Mouse (Mus musculus): ENCODE data around the gene Dars2. TPM values are rescaled to one million over a fixed set of nuclear protein-coding genes. Genes with fewer than 3 reads are reported as not detected.
A peak's percentile ranks its signal among the peaks of the same experiment; 100 is the strongest.

Gene Dars2
- polyA plus RNA-seq (2014; fragmentation: Nextera tagmentation; extraction: Ambion mirVana) = 55.0 and 57.7 TPM in 2 replicates

DNA sequence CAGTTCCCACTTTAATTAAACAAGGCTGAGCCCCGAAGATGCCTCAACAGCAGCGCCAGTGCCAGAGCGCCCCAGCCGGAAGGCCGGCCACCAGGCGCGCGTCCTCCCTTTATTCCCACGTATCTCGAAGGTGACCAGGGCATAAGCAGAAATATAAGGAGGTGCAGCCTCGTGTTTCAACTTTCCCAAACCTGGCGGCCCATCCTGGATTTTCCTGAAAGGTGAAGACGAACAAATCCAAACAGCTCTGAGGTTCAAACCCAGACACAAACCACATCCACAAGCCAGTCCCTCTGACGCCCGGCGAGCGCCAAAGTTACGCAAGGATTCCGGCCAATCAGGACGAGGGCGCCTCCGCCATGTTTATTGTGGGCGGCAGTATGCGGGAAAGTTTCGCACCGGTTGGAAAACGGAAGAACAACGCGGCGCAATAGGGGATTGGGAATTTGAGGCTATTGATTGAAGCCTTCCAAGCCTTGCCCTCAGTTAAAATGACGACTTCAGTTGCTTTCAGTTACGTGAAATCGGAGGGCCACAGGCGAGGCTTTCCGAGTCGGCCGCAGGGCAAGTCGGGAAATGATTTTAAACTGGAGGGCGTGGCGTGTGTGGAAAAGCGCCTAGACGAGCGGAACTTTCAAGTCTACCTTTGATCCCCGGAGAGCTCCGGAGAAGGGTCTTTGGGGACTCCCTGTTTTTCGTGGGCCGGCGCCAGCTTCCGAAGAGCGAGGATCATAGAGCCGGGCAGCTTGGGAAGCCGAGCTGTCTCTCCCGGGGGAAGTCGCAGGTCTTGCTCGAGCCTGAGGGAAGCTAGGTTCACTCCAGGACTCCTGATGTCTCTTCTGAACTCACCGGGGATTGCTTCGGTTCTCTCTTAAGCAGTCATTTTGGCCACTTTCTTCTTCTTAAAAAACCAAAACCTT, at the start of gene Dars2, which contains the start of gene Cenpl:
Dars2 (minus strand) TSS at position 307 of the 920 bp plus-strand sequence.
Cenpl (plus strand) TSS at position 362 of the 920 bp plus-strand sequence.
- Histone ChIP-seq H3K9ac (ENCODE audit: low read length) (peak within 1 kb of the TSS; percentile 82), H3K27me3 (ENCODE audit: control insufficient read depth, insufficient read depth, low read length) (no peaks in the 10 kb centered on the region), H3K36me3 (ENCODE audit: control insufficient read depth, insufficient read depth, low read length) (no peaks in the 10 kb centered on the region), H3K4me1 (replicated peaks; ENCODE audit: control insufficient read depth, insufficient read depth, low read length) (peaks cover 14% of the 10 kb centered on the region), H3K4me2 (ENCODE audit: low read depth, low read length, severe bottlenecking) (peak within 1 kb of the TSS; percentile 69), H3K4me3 (ENCODE audit: low read depth, low read length) (peak within 1 kb of the TSS; percentile 82), H3K9me3 (ENCODE audit: control insufficient read depth, low read length) (no peaks in the 10 kb centered on the region), H3K27ac (ENCODE audit: low read depth, low read length) (peak within 1 kb of the TSS; percentile 62)
- DNase-seq (ENCODE audit: low spot score) (peak; percentile 95), ATAC-seq (replicated peaks; ENCODE audit: low FRiP score) (peak; percentile 97)
- WGBS = under 1% methylated on average over 57 of the region's 57 CpGs

- H3K36me3 ChIP-seq (ENCODE audit: control insufficient read depth, insufficient read depth, low read length) = no peaks in the 10 kb centered on the region
- no peaks in the 10 kb centered on the region for H3K9me3 ChIP-seq (ENCODE audit: control insufficient read depth, low read length)
- ATAC-seq (replicated peaks; ENCODE audit: low FRiP score) = no peak
- no peaks in the 10 kb centered on the region for H3K27me3 ChIP-seq (ENCODE audit: control insufficient read depth, insufficient read depth, low read length)
- no peaks in the 10 kb centered on the region for H3K4me1 ChIP-seq (replicated peaks; ENCODE audit: control insufficient read depth, insufficient read depth, low read length)
- H3K4me2 ChIP-seq (ENCODE audit: low read depth, low read length, severe bottlenecking) = no peak overlapping the region
- no peak overlapping the region for H3K4me3 ChIP-seq (ENCODE audit: low read depth, low read length)
- no peak overlapping the region for H3K27ac ChIP-seq (ENCODE audit: low read depth, low read length)
- no peak overlapping the region for H3K9ac ChIP-seq (ENCODE audit: low read length)
- no peak for DNase-seq (ENCODE audit: low spot score)
Observed at GRCm38 (mm10) chr1:161114591-161114990, 44.1 kb upstream of the Dars2 start.

DNA sequence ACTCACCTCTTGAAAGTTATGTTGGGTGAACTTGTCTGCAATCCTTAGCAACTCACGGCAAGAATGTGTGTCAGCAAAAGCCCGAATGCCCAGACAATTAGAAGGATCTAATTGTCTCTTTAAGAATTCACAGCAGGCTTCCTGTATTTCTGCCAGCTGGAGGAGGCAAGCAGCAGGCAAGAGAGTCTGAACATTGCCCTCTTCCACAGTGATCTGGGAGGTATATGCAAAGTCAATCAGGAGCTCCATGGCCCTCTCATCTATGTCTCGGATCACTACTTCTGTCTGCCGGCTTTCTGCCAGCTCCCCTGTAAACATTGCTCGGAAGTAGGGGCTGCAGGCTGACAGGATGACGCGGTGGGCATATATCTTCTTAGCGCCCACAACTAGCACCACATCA, 38.8 kb upstream of the Dars2 start:
- 92% methylated on average over 8 of the region's 8 CpGs for WGBS
- no peak for ATAC-seq (replicated peaks; ENCODE audit: low FRiP score)
- Histone ChIP-seq H3K4me3 (ENCODE audit: low read depth, low read length) (no peak overlapping the region), H3K9ac (ENCODE audit: low read length) (no peak overlapping the region), H3K36me3 (ENCODE audit: control insufficient read depth, insufficient read depth, low read length) (no peaks in the 10 kb centered on the region), H3K4me2 (ENCODE audit: low read depth, low read length, severe bottlenecking) (no peak overlapping the region), H3K27me3 (ENCODE audit: control insufficient read depth, insufficient read depth, low read length) (no peaks in the 10 kb centered on the region), H3K4me1 (replicated peaks; ENCODE audit: control insufficient read depth, insufficient read depth, low read length) (no peaks in the 10 kb centered on the region), H3K27ac (ENCODE audit: low read depth, low read length) (no peak overlapping the region), H3K9me3 (ENCODE audit: control insufficient read depth, low read length) (no peaks in the 10 kb centered on the region)
- DNase-seq (ENCODE audit: low spot score) = no peak

GRCm38 (mm10) chr1:161103842-161104241, 33.4 kb upstream of the Dars2 start:
- Histone ChIP-seq H3K27ac (ENCODE audit: low read depth, low read length) (no peak overlapping the region), H3K4me2 (ENCODE audit: low read depth, low read length, severe bottlenecking) (no peak overlapping the region), H3K36me3 (ENCODE audit: control insufficient read depth, insufficient read depth, low read length) (no peaks in the 10 kb centered on the region), H3K4me3 (ENCODE audit: low read depth, low read length) (no peak overlapping the region), H3K27me3 (ENCODE audit: control insufficient read depth, insufficient read depth, low read length) (no peaks in the 10 kb centered on the region), H3K9ac (ENCODE audit: low read length) (no peak overlapping the region), H3K4me1 (replicated peaks; ENCODE audit: control insufficient read depth, insufficient read depth, low read length) (no peaks in the 10 kb centered on the region), H3K9me3 (ENCODE audit: control insufficient read depth, low read length) (no peaks in the 10 kb centered on the region)
- ATAC-seq (replicated peaks; ENCODE audit: low FRiP score) = no peak
- WGBS = 81% methylated on average over 1 of the region's 1 CpGs
- DNase-seq (ENCODE audit: low spot score) = no peak

- H3K9ac ChIP-seq (ENCODE audit: low read length) = no peak overlapping the region
- H3K4me2 ChIP-seq (ENCODE audit: low read depth, low read length, severe bottlenecking) = no peak overlapping the region
- H3K4me1 ChIP-seq (replicated peaks; ENCODE audit: control insufficient read depth, insufficient read depth, low read length) = no peaks in the 10 kb centered on the region
- ATAC-seq (replicated peaks; ENCODE audit: low FRiP score) (no peak), DNase-seq (ENCODE audit: low spot score) (no peak)
- H3K9me3 ChIP-seq (ENCODE audit: control insufficient read depth, low read length) = no peaks in the 10 kb centered on the region
- no peak overlapping the region for H3K4me3 ChIP-seq (ENCODE audit: low read depth, low read length)
- H3K36me3 ChIP-seq (ENCODE audit: control insufficient read depth, insufficient read depth, low read length) = no peaks in the 10 kb centered on the region
- WGBS = 92% methylated on average over 4 of the region's 4 CpGs
- no peak overlapping the region for H3K27ac ChIP-seq (ENCODE audit: low read depth, low read length)
- no peaks in the 10 kb centered on the region for H3K27me3 ChIP-seq (ENCODE audit: control insufficient read depth, insufficient read depth, low read length)
Observed at GRCm38 (mm10) chr1:161099721-161100405, 29.4 kb upstream of the Dars2 start.

GRCm38 (mm10) chr1:161077243-161077642, 6.8 kb upstream of the Dars2 start:
- ATAC-seq (replicated peaks; ENCODE audit: low FRiP score) = no peak
- WGBS = 93% methylated on average over 3 of the region's 3 CpGs

DNA sequence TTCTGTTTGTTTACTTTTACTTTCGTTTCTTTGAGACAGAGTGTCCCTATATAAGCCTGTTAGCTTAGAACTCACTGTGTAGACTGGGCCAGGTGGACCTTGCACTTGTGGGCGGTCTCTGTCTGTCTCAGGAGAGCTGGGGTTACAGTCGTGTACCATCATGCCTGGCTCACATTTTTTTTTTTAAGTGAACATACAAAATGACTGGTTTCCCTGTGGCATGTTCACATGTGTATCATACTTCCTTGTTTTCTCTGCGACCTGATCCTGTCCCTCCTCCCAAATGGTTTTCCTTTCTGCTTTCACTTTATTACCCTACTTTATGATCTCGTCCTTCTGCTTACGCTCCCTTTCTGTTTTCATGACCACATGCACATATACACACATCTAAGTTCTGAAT, 5.8 kb upstream of the Dars2 start:
- H3K9me3 ChIP-seq (ENCODE audit: control insufficient read depth, low read length) = no peaks in the 10 kb centered on the region
- no peak for DNase-seq (ENCODE audit: low spot score)

More at GRCm38 (mm10) chr1:161077243-161077642, 6.8 kb upstream of the Dars2 start:
- no peak overlapping the region for H3K4me2 ChIP-seq (ENCODE audit: low read depth, low read length, severe bottlenecking)
- H3K36me3 ChIP-seq (ENCODE audit: control insufficient read depth, insufficient read depth, low read length) = no peaks in the 10 kb centered on the region; the same call in 1 of the 2 replicates
- H3K4me3 ChIP-seq (ENCODE audit: low read depth, low read length) = no peak overlapping the region
- no peak overlapping the region for H3K27ac ChIP-seq (ENCODE audit: low read depth, low read length)
- peaks cover 10% of the 10 kb centered on the region for H3K4me1 ChIP-seq (replicated peaks; ENCODE audit: control insufficient read depth, insufficient read depth, low read length)
- H3K9me3 ChIP-seq (ENCODE audit: control insufficient read depth, low read length) = no peaks in the 10 kb centered on the region
- DNase-seq (ENCODE audit: low spot score) = no peak
- no peaks in the 10 kb centered on the region for H3K27me3 ChIP-seq (ENCODE audit: control insufficient read depth, insufficient read depth, low read length)
- H3K9ac ChIP-seq (ENCODE audit: low read length) = no peak overlapping the region

DNA sequence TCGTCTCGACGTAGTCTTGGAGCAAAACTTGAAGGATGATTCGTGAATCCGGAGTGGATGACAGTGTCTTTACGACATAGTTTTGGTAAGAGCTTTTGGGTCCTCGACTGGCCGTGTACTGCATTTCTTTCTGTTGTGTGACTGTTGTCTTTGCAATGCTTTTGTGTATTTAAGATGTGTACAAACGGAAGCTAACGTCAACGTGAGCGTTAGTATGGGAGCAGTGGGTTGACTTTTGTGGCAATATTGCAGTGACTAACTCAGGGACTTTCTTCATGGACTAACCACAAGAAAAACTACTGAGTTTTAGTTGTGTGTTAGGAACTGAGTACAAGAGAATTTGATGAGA, 788 bp upstream of the Dars2 start:
- peaks cover 14% of the 10 kb centered on the region for H3K4me1 ChIP-seq (replicated peaks; ENCODE audit: control insufficient read depth, insufficient read depth, low read length)
- peak overlapping the region; percentile 82 for H3K9ac ChIP-seq (ENCODE audit: low read length)
- H3K36me3 ChIP-seq (ENCODE audit: control insufficient read depth, insufficient read depth, low read length) = no peaks in the 10 kb centered on the region
- peak overlapping the region; percentile 69 for H3K4me2 ChIP-seq (ENCODE audit: low read depth, low read length, severe bottlenecking)
- peak overlapping the region; percentile 31; the same call in 1 of the 2 replicates for H3K27ac ChIP-seq (ENCODE audit: low read depth, low read length)
- H3K27me3 ChIP-seq (ENCODE audit: control insufficient read depth, insufficient read depth, low read length) = no peaks in the 10 kb centered on the region
- WGBS = under 1% methylated on average over 12 of the region's 12 CpGs
- ATAC-seq (replicated peaks; ENCODE audit: low FRiP score) (no peak), DNase-seq (ENCODE audit: low spot score) (no peak)
- peak overlapping the region; percentile 82 for H3K4me3 ChIP-seq (ENCODE audit: low read depth, low read length)
- H3K9me3 ChIP-seq (ENCODE audit: control insufficient read depth, low read length) = no peaks in the 10 kb centered on the region

More for the DNA sequence above, 5.8 kb upstream of the Dars2 start:
- peaks cover 14% of the 10 kb centered on the region for H3K4me1 ChIP-seq (replicated peaks; ENCODE audit: control insufficient read depth, insufficient read depth, low read length)
- WGBS = 91% methylated on average over 6 of the region's 6 CpGs
- H3K27ac ChIP-seq (ENCODE audit: low read depth, low read length) = no peak overlapping the region
- H3K4me2 ChIP-seq (ENCODE audit: low read depth, low read length, severe bottlenecking) = no peak overlapping the region
- ATAC-seq (replicated peaks; ENCODE audit: low FRiP score) = no peak
- H3K9ac ChIP-seq (ENCODE audit: low read length) = no peak overlapping the region
- H3K4me3 ChIP-seq (ENCODE audit: low read depth, low read length) = no peak overlapping the region
- H3K27me3 ChIP-seq (ENCODE audit: control insufficient read depth, insufficient read depth, low read length) = no peaks in the 10 kb centered on the region
- no peaks in the 10 kb centered on the region; the same call in 1 of the 2 replicates for H3K36me3 ChIP-seq (ENCODE audit: control insufficient read depth, insufficient read depth, low read length)
